Mouse (Mus musculus): ENCODE data around the gene Mb21d2.

DNA sequence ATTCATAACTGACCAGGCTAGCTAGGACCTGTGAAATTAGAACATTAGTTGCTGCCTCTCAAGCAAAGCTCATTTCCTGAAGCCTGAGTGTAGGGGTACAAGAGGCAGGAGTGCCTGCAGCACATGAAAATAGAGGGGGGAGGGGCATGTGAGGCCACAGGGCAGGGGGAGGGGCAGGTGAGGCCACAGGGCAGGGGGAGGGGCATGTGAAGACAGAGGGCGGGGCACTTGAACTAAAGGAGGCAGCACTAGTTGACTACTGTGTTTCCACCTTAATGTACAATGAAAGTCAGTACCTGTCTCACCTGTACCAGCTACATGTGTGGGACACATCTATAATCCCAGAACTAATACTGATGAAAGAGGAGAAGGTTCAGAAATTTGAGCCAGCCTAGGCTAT, 14.8 kb downstream of the Mb21d2 start:
- TF ChIP-seq CTCF (IDR thresholded peaks at IDR 0.05; ENCODE audit: control insufficient read depth, insufficient read depth, low read length) (no peak), POLR2A (IDR thresholded peaks at IDR 0.05; ENCODE audit: borderline replicate concordance, control insufficient read depth, low read depth, low read length) (no peak)
